Mouse (Mus musculus) MEL (cell line): ENCODE data around the gene Kmt2d. TPM values are rescaled to one million over a fixed set of nuclear protein-coding genes. Genes with fewer than 3 reads are reported as not detected.

Source experiments
- DNase-seq: peaks from one replicate; pipeline ENCODE4 v3.0.0; 2011; ENCODE audit warnings: low read depth, low spot score
- H3K27ac ChIP-seq: 2 replicates; pipeline ENCODE4 v1.5.1; 2012; ENCODE audit warnings: low read depth, mild to moderate bottlenecking, control low read depth, low read length, moderate library complexity; ENCODE audit not compliant: control insufficient read depth
- H3K27me3 ChIP-seq, 2 experiments: fragments of 150-350 bp in 1 of 2; sonication (generic) in 1 of 2; 2 replicates each; pipeline ENCODE4 v1.6.1; 2012; ENCODE audit warnings: low read length in 2 of 2, mild to moderate bottlenecking in 2 of 2, improper control_type of control experiment in 1 of 2, moderate library complexity in 1 of 2; ENCODE audit not compliant: insufficient read depth in 2 of 2, control insufficient read depth in 1 of 2
- H3K36me3 ChIP-seq, 2 experiments: 2 replicates each; pipeline ENCODE4 v1.6.1; 2012 to 2014; ENCODE audit warnings: low read length in 2 of 2, improper control_type of control experiment in 1 of 2, inconsistent platforms in 1 of 2, mild to moderate bottlenecking in 1 of 2; ENCODE audit not compliant: insufficient read depth in 2 of 2, control insufficient read depth in 1 of 2
- H3K4me1 ChIP-seq, 2 experiments: fragments of 150-350 bp in 1 of 2; sonication (generic) in 1 of 2; 2 replicates each; pipeline ENCODE4 v1.6.1; 2012; ENCODE audit warnings: low read length in 2 of 2, improper control_type of control experiment in 1 of 2, mild to moderate bottlenecking in 1 of 2; ENCODE audit not compliant: insufficient read depth in 2 of 2, control insufficient read depth in 1 of 2
- H3K4me3 ChIP-seq, 2 experiments: fragments of 150-350 bp in 1 of 2; sonication (generic) in 1 of 2; 2 replicates each; pipeline ENCODE4 v1.5.1; 2012; ENCODE audit warnings: low read depth in 2 of 2, low read length in 2 of 2, mild to moderate bottlenecking in 2 of 2, moderate library complexity in 2 of 2, control low read depth in 1 of 2, improper control_type of control experiment in 1 of 2; ENCODE audit not compliant: control insufficient read depth in 1 of 2, insufficient read depth in 1 of 2
- H3K79me2 ChIP-seq: 2 replicates; pipeline ENCODE4 v1.6.1; 2012; ENCODE audit warnings: mild to moderate bottlenecking, low read length, moderate library complexity; ENCODE audit not compliant: control insufficient read depth, poor library complexity, insufficient read depth
- H3K9ac ChIP-seq: 2 replicates; pipeline ENCODE4 v1.6.1; 2012; ENCODE audit warnings: low read depth, mild to moderate bottlenecking, control low read depth, low read length, moderate library complexity; ENCODE audit not compliant: control insufficient read depth, poor library complexity, severe bottlenecking
- H3K9me3 ChIP-seq: fragments of 150-350 bp; sonication (generic); replicated peaks from 2 replicates; pipeline ENCODE4 v1.6.1; 2012; ENCODE audit warnings: mild to moderate bottlenecking, low read length, improper control_type of control experiment, moderate library complexity; ENCODE audit not compliant: insufficient read depth
- CHD1 ChIP-seq: IDR thresholded peaks from 2 replicates; pipeline ENCODE4 v1.6.1; 2012; ENCODE audit warnings: low read depth, mild to moderate bottlenecking, inconsistent platforms, low read length, improper control_type of control experiment
- CHD2 ChIP-seq: IDR thresholded peaks from 2 replicates; pipeline ENCODE4 v1.6.1; 2011; ENCODE audit warnings: low read length, improper control_type of control experiment
- CTCF ChIP-seq, 3 experiments: IDR thresholded peaks in 2 of 3; conservative IDR thresholded peaks in 1 of 3; 2 replicates each; pipeline ENCODE4 v1.5.1; 2011 to 2012; ENCODE audit warnings: low read length in 3 of 3, low read depth in 2 of 3, mild to moderate bottlenecking in 2 of 3, improper control_type of control experiment in 1 of 3, inconsistent platforms in 1 of 3, mixed read lengths in 1 of 3, moderate library complexity in 1 of 3; ENCODE audit not compliant: control insufficient read depth in 1 of 3, insufficient read depth in 1 of 3, poor library complexity in 1 of 3, severe bottlenecking in 1 of 3
- E2F4 ChIP-seq: IDR thresholded peaks from 2 replicates; pipeline ENCODE4 v1.6.1; 2011; ENCODE audit warnings: low read depth, low read length, improper control_type of control experiment, borderline replicate concordance
- EP300 ChIP-seq, 2 experiments: IDR thresholded peaks; 2 replicates each; pipeline ENCODE4 v1.6.1; 2011; ENCODE audit warnings: improper control_type of control experiment in 2 of 2, low read length in 2 of 2, low read depth in 1 of 2, mild to moderate bottlenecking in 1 of 2
- ETS1 ChIP-seq: IDR thresholded peaks from 2 replicates; pipeline ENCODE4 v1.6.1; 2012; ENCODE audit warnings: low read depth, mild to moderate bottlenecking, inconsistent platforms, low read length, improper control_type of control experiment, moderate library complexity
- GABPA ChIP-seq: IDR thresholded peaks from 2 replicates; pipeline ENCODE4 v1.6.1; 2012; ENCODE audit warnings: low read depth, mild to moderate bottlenecking, inconsistent platforms, low read length, improper control_type of control experiment, moderate library complexity
- JUND ChIP-seq: IDR thresholded peaks from 2 replicates; pipeline ENCODE4 v1.6.1; 2011; ENCODE audit warnings: low read depth, mild to moderate bottlenecking, improper control_type of control experiment, low read length
- KAT2A ChIP-seq: conservative IDR thresholded peaks from 2 replicates; pipeline ENCODE4 v1.6.1; 2012; ENCODE audit warnings: low read depth, low read length, improper control_type of control experiment, inconsistent platforms
- MAX ChIP-seq: IDR thresholded peaks from 2 replicates; pipeline ENCODE4 v1.6.1; 2011; ENCODE audit warnings: low read length, improper control_type of control experiment
- MEF2A ChIP-seq: IDR thresholded peaks from 2 replicates; pipeline ENCODE4 v1.6.1; 2014; ENCODE audit warnings: low read depth, mild to moderate bottlenecking, inconsistent platforms, low read length, improper control_type of control experiment; ENCODE audit not compliant: poor library complexity, insufficient replicate concordance, severe bottlenecking; ENCODE audit errors: extremely low read depth
- MXI1 ChIP-seq: IDR thresholded peaks from 2 replicates; pipeline ENCODE4 v1.6.1; 2011; ENCODE audit warnings: mild to moderate bottlenecking, low read depth, low read length, improper control_type of control experiment
- MYB ChIP-seq: IDR thresholded peaks from 2 replicates; pipeline ENCODE4 v1.6.1; 2011; ENCODE audit warnings: mild to moderate bottlenecking, low read depth, low read length, improper control_type of control experiment
- NELFE ChIP-seq: IDR thresholded peaks from 2 replicates; pipeline ENCODE4 v1.6.1; 2011; ENCODE audit warnings: low read depth, low read length, improper control_type of control experiment
- NRF1 ChIP-seq: IDR thresholded peaks from 2 replicates; pipeline ENCODE4 v1.6.1; 2014; ENCODE audit warnings: low read depth, mild to moderate bottlenecking, inconsistent platforms, low read length, improper control_type of control experiment, moderate library complexity; ENCODE audit not compliant: poor library complexity, insufficient read depth, severe bottlenecking
- RAD21 ChIP-seq: IDR thresholded peaks from 2 replicates; pipeline ENCODE4 v1.6.1; 2011; ENCODE audit warnings: mild to moderate bottlenecking, low read depth, low read length, improper control_type of control experiment
- RCOR1 ChIP-seq: IDR thresholded peaks from 2 replicates; pipeline ENCODE4 v1.6.1; 2012; ENCODE audit warnings: low read depth, mild to moderate bottlenecking, inconsistent platforms, low read length, improper control_type of control experiment
- SIN3A ChIP-seq: IDR thresholded peaks from 2 replicates; pipeline ENCODE4 v1.6.1; 2012; ENCODE audit warnings: low read length, improper control_type of control experiment, inconsistent platforms
- SMC3 ChIP-seq: IDR thresholded peaks from 2 replicates; pipeline ENCODE4 v1.6.1; 2011; ENCODE audit warnings: low read depth, low read length, improper control_type of control experiment
- TAL1 ChIP-seq: IDR thresholded peaks from 2 replicates; pipeline ENCODE4 v1.6.1; 2012; ENCODE audit warnings: mild to moderate bottlenecking, inconsistent platforms, low read length, moderate library complexity, mixed read lengths
- TBP ChIP-seq: IDR thresholded peaks from 2 replicates; pipeline ENCODE4 v1.8.0; 2011; ENCODE audit warnings: low read depth, low read length, improper control_type of control experiment
- TCF12 ChIP-seq: IDR thresholded peaks from 2 replicates; pipeline ENCODE4 v1.6.1; 2014; ENCODE audit warnings: low read depth, mild to moderate bottlenecking, inconsistent platforms, low read length, improper control_type of control experiment, moderate library complexity
- UBTF ChIP-seq: IDR thresholded peaks from 2 replicates; pipeline ENCODE4 v1.6.1; 2012; ENCODE audit warnings: low read depth, mild to moderate bottlenecking, inconsistent platforms, low read length, improper control_type of control experiment, moderate library complexity, borderline replicate concordance; ENCODE audit not compliant: insufficient read depth
- USF1 ChIP-seq: IDR thresholded peaks from 2 replicates; pipeline ENCODE4 v1.6.1; 2014; ENCODE audit warnings: low read depth, mild to moderate bottlenecking, inconsistent platforms, low read length, improper control_type of control experiment, moderate library complexity
- USF2 ChIP-seq, 2 experiments: IDR thresholded peaks; 2 replicates each; pipeline ENCODE4 v1.6.1; 2011 to 2012; ENCODE audit warnings: improper control_type of control experiment in 2 of 2, low read length in 2 of 2, borderline replicate concordance in 1 of 2, inconsistent platforms in 1 of 2, low read depth in 1 of 2, mild to moderate bottlenecking in 1 of 2; ENCODE audit not compliant: insufficient read depth in 1 of 2
- ZC3H11A ChIP-seq: IDR thresholded peaks from 2 replicates; pipeline ENCODE4 v1.6.1; 2012; ENCODE audit warnings: low read depth, mild to moderate bottlenecking, inconsistent platforms, low read length, improper control_type of control experiment
- ZKSCAN1 ChIP-seq: IDR thresholded peaks from 2 replicates; pipeline ENCODE4 v1.6.1; 2012; ENCODE audit warnings: low read depth, mild to moderate bottlenecking, inconsistent platforms, low read length, improper control_type of control experiment, moderate library complexity
- ZMIZ1 ChIP-seq: IDR thresholded peaks from 2 replicates; pipeline ENCODE4 v1.6.1; 2012; ENCODE audit warnings: low read depth, mild to moderate bottlenecking, inconsistent platforms, low read length, improper control_type of control experiment, moderate library complexity
- ZNF384 ChIP-seq: IDR thresholded peaks from 2 replicates; pipeline ENCODE4 v1.6.1; 2012; ENCODE audit warnings: low read depth, mild to moderate bottlenecking, inconsistent platforms, low read length, improper control_type of control experiment
- polyA plus RNA-seq, 2 experiments: library from polyadenylated mRNA; stranded (reverse) in 1 of 2; unstranded in 1 of 2; fragments of >175 nt in 1 of 2; fragments of >200 nt in 1 of 2; gene quantifications; 2 replicates each; pipeline versions ENCODE4 v1.2.1 to v1.2.4; 2012; ENCODE audit warnings: low replicate concordance in 2 of 2, low read depth in 1 of 2; ENCODE audit not compliant: insufficient read length in 2 of 2, insufficient read depth in 1 of 2, missing spikeins in 1 of 2
- total RNA-seq: library from RNA; depleted of rRNA; stranded (reverse); fragments of 300-350 nt; gene quantifications from 2 replicates; pipeline ENCODE4 v1.2.3, GENCODE M21; 2012

Kmt2d gene
- total and polyA plus RNA-seq, 3 experiments: 12.5 to 47.7 (median 42.0) TPM

- H3K9me3 ChIP-seq: no peaks in the 10 kb centered on the region
- peaks cover 0 to 30% of the 10 kb centered on the region in 2 experiments; a peak in 2 of 4 replicates for H3K36me3 ChIP-seq
- no peaks in the 10 kb centered on the region for H3K4me1 ChIP-seq
- no peaks in the 10 kb centered on the region for H3K27me3 ChIP-seq
- no peak overlapping the region for H3K27ac ChIP-seq
- no peak for DNase-seq
- no peaks in the 10 kb centered on the region for H3K79me2 ChIP-seq
- TF ChIP-seq SMC3 (no peak), SIN3A (no peak), ZC3H11A (no peak), CTCF (IDR thresholded peaks at IDR 0.05 in 2 of 3, conservative IDR thresholded peaks at IDR 0.05 in 1 of 3; ENCODE audit: control insufficient read depth in 1 of 3, insufficient read depth in 1 of 3, low read depth in 2 of 3, low read length in 3 of 3, poor library complexity in 1 of 3, severe bottlenecking in 1 of 3) (no peak), GABPA (no peak), MYB (no peak), TCF12 (no peak), ZMIZ1 (no peak), RCOR1 (no peak), TAL1 (no peak), E2F4 (no peak), EP300 (IDR thresholded peaks at IDR 0.05; ENCODE audit: low read depth in 1 of 2, low read length in 2 of 2) (no peak), NRF1 (no peak), NELFE (no peak), CHD1 (no peak), MEF2A (no peak), UBTF (no peak)
- TF ChIP-seq, all 39 proteins: peak for 0
- H3K9ac ChIP-seq: no peak overlapping the region
- H3K4me3 ChIP-seq: no peak overlapping the region
Observed at GRCm38 (mm10) chr15:98859319-98860043, 11.5 kb downstream of the Kmt2d start.

DNA sequence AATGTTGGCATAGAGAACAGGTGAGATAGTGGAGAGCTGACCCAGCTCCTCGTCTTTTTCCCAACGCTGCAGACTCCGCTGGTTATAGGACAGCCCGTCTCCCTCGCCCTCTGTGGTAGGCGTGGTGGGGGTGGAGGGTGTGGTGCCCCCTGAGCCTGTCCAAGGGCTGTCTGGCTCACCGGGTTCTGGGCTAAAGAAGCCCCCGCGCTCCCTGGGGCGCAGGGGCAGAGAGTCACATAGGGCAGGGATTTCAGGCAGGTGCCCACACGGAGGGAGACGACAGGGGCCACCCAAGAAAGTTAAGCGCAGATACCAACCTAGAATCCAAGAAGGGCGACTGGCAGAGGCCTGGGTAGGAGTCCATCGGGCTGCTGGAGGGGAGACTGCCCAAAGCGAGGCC, 16.8 kb downstream of the Kmt2d start:
- peaks cover 0 to 27% of the 10 kb centered on the region in 2 experiments; a peak in 2 of 4 replicates for H3K36me3 ChIP-seq
- TF ChIP-seq CHD2 (no peak), ZC3H11A (no peak), ETS1 (no peak), TCF12 (no peak), ZNF384 (no peak), MXI1 (no peak), ZKSCAN1 (no peak), SIN3A (no peak), MAX (no peak), TBP (no peak), USF1 (no peak), KAT2A (no peak), TAL1 (no peak), EP300 (IDR thresholded peaks at IDR 0.05; ENCODE audit: low read depth in 1 of 2, low read length in 2 of 2) (no peak), USF2 (IDR thresholded peaks at IDR 0.05; ENCODE audit: borderline replicate concordance in 1 of 2, insufficient read depth in 1 of 2, low read depth in 1 of 2, low read length in 2 of 2) (no peak), JUND (no peak), ZMIZ1 (no peak), SMC3 (no peak), RAD21 (no peak)
- DNase-seq: no peak
- no peak overlapping the region for H3K27ac ChIP-seq
- no peak overlapping the region for H3K9ac ChIP-seq
- no peaks in the 10 kb centered on the region for H3K9me3 ChIP-seq
- H3K27me3 ChIP-seq: no peaks in the 10 kb centered on the region
- H3K4me3 ChIP-seq: no peak overlapping the region
- H3K79me2 ChIP-seq: no peaks in the 10 kb centered on the region; the same call in 1 of the 2 replicates
- H3K4me1 ChIP-seq: no peaks in the 10 kb centered on the region
